Mouse (Mus musculus): ENCODE data around the gene Zfand3. TPM values are rescaled to one million over a fixed set of nuclear protein-coding genes. Genes with fewer than 3 reads are reported as not detected.

Zfand3 gene
- polyA plus RNA-seq, 1 experiment from 2014 or later = 46.2 TPM

DNA sequence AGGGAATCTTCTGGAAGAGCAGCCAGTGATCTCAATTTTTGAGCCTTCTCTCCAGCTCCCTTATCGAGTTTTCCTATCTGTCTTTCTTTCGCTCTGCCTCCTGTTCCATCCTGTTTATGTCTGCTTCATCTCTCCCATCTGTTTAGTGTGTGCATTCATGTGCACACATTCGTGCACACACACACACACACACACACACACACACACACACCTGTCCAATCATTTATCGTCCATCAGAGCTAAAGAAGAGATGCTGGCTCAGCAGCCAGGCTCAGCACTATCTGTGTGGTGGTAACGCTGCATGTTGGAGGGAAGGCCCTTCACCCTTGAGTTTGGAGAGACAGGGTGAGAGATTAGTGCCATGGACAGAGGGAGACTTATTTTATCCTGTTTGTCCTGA is 21.3 kb upstream of the Zfand3 start:
- ATAC-seq (ENCODE audit: insufficient number of reproducible peaks, insufficient read depth, low FRiP score, low TSS enrichment, low read depth) = no peak
- Histone ChIP-seq H3K27me3 (no peaks in the 10 kb centered on the region; the same call in 1 of the 2 replicates), H3K4me1 (peaks cover 23% of the 10 kb centered on the region), H3K27ac (no peak overlapping the region), H3K4me2 (no peak overlapping the region), H3K36me3 (no peaks in the 10 kb centered on the region), H3K4me3 (no peak overlapping the region), H3K9me3 (no peaks in the 10 kb centered on the region), H3K9ac (no peak overlapping the region)
- WGBS = 80% methylated on average over 5 of the region's 5 CpGs

GRCm38 (mm10) chr17:29984931-29985330 is 19.6 kb upstream of the Zfand3 start:
- no peak for ATAC-seq (ENCODE audit: insufficient number of reproducible peaks, insufficient read depth, low FRiP score, low TSS enrichment, low read depth)
- Histone ChIP-seq H3K4me1 (peaks cover 13% of the 10 kb centered on the region), H3K27me3 (no peaks in the 10 kb centered on the region; the same call in 1 of the 2 replicates), H3K36me3 (no peaks in the 10 kb centered on the region), H3K9me3 (no peaks in the 10 kb centered on the region), H3K27ac (no peak overlapping the region), H3K4me3 (no peak overlapping the region), H3K4me2 (no peak overlapping the region), H3K9ac (no peak overlapping the region)
- 79% methylated on average over 7 of the region's 7 CpGs for WGBS

- H3K9me3 ChIP-seq = no peaks in the 10 kb centered on the region
- 22% methylated on average over 3 of the region's 3 CpGs for WGBS
- H3K4me2 ChIP-seq = no peak overlapping the region
- no peak overlapping the region for H3K4me3 ChIP-seq
- no peak overlapping the region for H3K9ac ChIP-seq
- peaks cover 7% of the 10 kb centered on the region for H3K4me1 ChIP-seq
- H3K27me3 ChIP-seq = no peaks in the 10 kb centered on the region; the same call in 1 of the 2 replicates
- no peak overlapping the region for H3K27ac ChIP-seq
- no peaks in the 10 kb centered on the region for H3K36me3 ChIP-seq
- no peak for ATAC-seq (ENCODE audit: insufficient number of reproducible peaks, insufficient read depth, low FRiP score, low TSS enrichment, low read depth)
These were observed 19.0 kb upstream of the Zfand3 start for GRCm38 (mm10) chr17:29985534-29985933.

- peaks cover 7% of the 10 kb centered on the region for H3K4me1 ChIP-seq
- no peak overlapping the region for H3K9ac ChIP-seq
- no peak overlapping the region for H3K4me2 ChIP-seq
- 63% methylated on average over 5 of the region's 5 CpGs for WGBS
- H3K27me3 ChIP-seq = no peaks in the 10 kb centered on the region; the same call in 1 of the 2 replicates
- H3K4me3 ChIP-seq = no peak overlapping the region
- no peaks in the 10 kb centered on the region for H3K9me3 ChIP-seq
- no peak for ATAC-seq (ENCODE audit: insufficient number of reproducible peaks, insufficient read depth, low FRiP score, low TSS enrichment, low read depth)
- H3K27ac ChIP-seq = no peak overlapping the region
- no peaks in the 10 kb centered on the region for H3K36me3 ChIP-seq
These were observed 16.4 kb upstream of the Zfand3 start for GRCm38 (mm10) chr17:29988141-29988540.

DNA sequence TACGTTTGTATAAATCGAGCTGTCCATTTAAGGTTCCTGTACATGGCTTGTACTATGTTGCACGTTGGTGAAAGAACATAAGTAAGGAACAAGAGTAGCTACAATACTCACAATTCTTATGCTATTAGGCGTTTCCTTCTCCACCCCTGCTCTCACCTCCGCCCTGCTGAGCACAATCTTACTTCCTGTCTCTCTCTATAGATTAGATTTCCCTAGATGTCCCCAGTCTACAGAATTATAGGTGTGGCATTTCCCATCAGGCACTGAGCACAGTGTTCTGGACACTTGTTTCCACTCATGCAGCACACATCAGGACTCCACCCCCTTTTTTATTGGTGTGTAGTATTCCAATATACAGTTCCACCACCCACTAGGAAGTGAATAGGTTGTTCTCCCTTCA is 14.9 kb upstream of the Zfand3 start:
- H3K27ac ChIP-seq = no peak overlapping the region
- no peak overlapping the region for H3K4me3 ChIP-seq
- H3K27me3 ChIP-seq = no peaks in the 10 kb centered on the region
- no peak overlapping the region for H3K9ac ChIP-seq
- no peak overlapping the region for H3K4me2 ChIP-seq
- H3K4me1 ChIP-seq = peaks cover 7% of the 10 kb centered on the region
- H3K36me3 ChIP-seq = no peaks in the 10 kb centered on the region
- ATAC-seq (ENCODE audit: insufficient number of reproducible peaks, insufficient read depth, low FRiP score, low TSS enrichment, low read depth) = no peak
- no peaks in the 10 kb centered on the region for H3K9me3 ChIP-seq
- 85% methylated on average over 5 of the region's 5 CpGs for WGBS

- Histone ChIP-seq H3K4me1 (peaks cover 3% of the 10 kb centered on the region; the same call in 1 of the 2 replicates), H3K4me2 (no peak overlapping the region), H3K9ac (no peak overlapping the region), H3K9me3 (no peaks in the 10 kb centered on the region), H3K36me3 (no peaks in the 10 kb centered on the region), H3K27me3 (no peaks in the 10 kb centered on the region), H3K4me3 (no peak overlapping the region), H3K27ac (no peak overlapping the region)
- WGBS = 91% methylated on average over 3 of the region's 3 CpGs
- ATAC-seq (ENCODE audit: insufficient number of reproducible peaks, insufficient read depth, low FRiP score, low TSS enrichment, low read depth) = no peak
These were observed 14.4 kb upstream of the Zfand3 start for GRCm38 (mm10) chr17:29990136-29990535.

DNA sequence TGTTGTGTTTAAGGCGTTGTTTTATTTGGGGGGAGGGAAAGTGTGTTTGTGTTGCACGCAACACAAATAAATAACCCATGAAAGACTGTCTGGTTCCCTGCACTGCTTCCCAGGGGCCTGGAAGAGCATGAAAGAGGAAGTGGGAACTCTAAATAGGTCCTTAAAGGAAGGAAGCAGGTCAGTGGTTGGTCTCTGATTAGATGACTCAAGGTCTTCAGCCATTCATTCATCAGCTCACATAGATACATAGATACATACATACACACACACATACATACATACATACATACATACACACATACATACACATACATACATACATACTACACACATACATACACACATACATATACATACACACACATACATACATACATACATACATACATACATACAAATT is 13.7 kb upstream of the Zfand3 start:
- H3K9me3 ChIP-seq = no peaks in the 10 kb centered on the region
- no peaks in the 10 kb centered on the region for H3K27me3 ChIP-seq
- no peak for ATAC-seq (ENCODE audit: insufficient number of reproducible peaks, insufficient read depth, low FRiP score, low TSS enrichment, low read depth)
- 89% methylated on average over 2 of the region's 2 CpGs for WGBS
- no peak overlapping the region for H3K9ac ChIP-seq
- H3K27ac ChIP-seq = no peak overlapping the region
- no peaks in the 10 kb centered on the region for H3K4me1 ChIP-seq
- H3K4me2 ChIP-seq = no peak overlapping the region
- no peak overlapping the region for H3K4me3 ChIP-seq
- H3K36me3 ChIP-seq = no peaks in the 10 kb centered on the region

DNA sequence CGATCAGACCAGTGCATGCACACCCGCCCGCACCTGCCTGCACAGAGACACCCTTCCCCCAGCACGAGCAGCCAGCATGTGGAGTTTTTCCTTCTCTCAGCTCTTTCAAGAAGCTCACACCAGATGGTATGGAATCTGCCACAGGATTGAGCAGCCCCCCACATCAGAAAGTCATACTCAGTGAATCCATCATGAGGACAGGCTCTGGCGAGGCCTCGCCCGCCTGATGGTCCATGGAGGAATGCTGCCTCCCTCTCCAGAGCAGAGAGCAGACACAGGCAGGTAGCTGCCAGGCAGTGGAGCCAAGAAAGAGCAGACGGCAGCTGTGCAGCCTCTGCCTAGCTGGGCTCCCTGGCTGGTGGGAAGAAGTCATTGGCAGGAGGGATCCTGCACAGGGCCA is 11.0 kb upstream of the Zfand3 start:
- WGBS = 66% methylated on average over 8 of the region's 8 CpGs
- no peak for ATAC-seq (ENCODE audit: insufficient number of reproducible peaks, insufficient read depth, low FRiP score, low TSS enrichment, low read depth)
- no peak overlapping the region for H3K4me3 ChIP-seq

DNA sequence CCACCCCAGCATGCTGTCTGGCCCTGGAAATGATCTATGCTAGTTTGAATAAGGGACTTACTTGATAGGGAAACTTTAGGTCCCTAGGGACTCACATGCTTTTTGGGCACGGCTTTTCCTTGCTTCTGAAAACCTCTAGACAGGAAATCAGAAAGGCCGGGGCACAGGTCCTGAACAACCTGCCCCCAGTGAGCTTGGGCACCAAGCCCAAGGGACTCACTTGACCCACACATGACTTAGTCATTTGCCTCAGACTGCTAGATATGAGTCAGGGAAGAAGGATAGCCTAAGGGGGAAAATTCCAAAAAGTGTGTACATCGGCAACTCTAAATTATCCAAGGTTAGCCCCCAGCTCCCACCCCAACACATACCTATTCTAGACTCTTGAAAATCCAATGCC is 10.5 kb upstream of the Zfand3 start:
- Histone ChIP-seq H3K27ac (no peak overlapping the region), H3K36me3 (no peaks in the 10 kb centered on the region), H3K4me3 (no peak overlapping the region), H3K27me3 (no peaks in the 10 kb centered on the region), H3K4me2 (no peak overlapping the region), H3K9ac (no peak overlapping the region), H3K4me1 (no peaks in the 10 kb centered on the region), H3K9me3 (no peaks in the 10 kb centered on the region)
- no peak for ATAC-seq (ENCODE audit: insufficient number of reproducible peaks, insufficient read depth, low FRiP score, low TSS enrichment, low read depth)
- 62% methylated on average over 3 of the region's 3 CpGs for WGBS

More for the DNA sequence above, 11.0 kb upstream of the Zfand3 start:
- Histone ChIP-seq H3K27me3 (no peaks in the 10 kb centered on the region), H3K36me3 (no peaks in the 10 kb centered on the region), H3K9me3 (no peaks in the 10 kb centered on the region), H3K9ac (peak overlapping the region; percentile 36; the same call in 1 of the 2 replicates), H3K4me1 (no peaks in the 10 kb centered on the region), H3K27ac (no peak overlapping the region), H3K4me2 (no peak overlapping the region)

DNA sequence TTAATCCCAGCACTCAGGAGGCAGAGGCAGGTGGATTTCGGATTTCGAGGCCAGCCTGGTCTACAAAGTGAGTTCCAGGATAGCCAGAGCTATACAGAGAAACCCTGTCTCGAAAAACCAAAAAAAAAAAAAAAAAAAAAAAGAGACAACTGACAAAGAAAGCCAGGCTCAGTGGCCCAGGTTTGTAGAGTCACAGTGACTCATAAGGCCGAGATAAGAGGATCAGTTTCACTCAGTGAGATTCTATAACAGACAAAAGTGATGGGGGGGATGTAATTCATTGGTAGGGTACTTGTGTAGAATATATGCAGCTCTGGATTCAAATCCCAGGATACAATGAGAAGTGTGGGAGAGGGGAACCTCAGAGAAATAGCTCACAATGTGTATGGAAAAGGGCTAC is 10.1 kb upstream of the Zfand3 start:
- Histone ChIP-seq H3K9me3 (no peaks in the 10 kb centered on the region), H3K36me3 (no peaks in the 10 kb centered on the region), H3K4me3 (no peak overlapping the region), H3K4me2 (no peak overlapping the region), H3K27me3 (no peaks in the 10 kb centered on the region), H3K27ac (no peak overlapping the region), H3K4me1 (no peaks in the 10 kb centered on the region), H3K9ac (no peak overlapping the region)
- ATAC-seq (ENCODE audit: insufficient number of reproducible peaks, insufficient read depth, low FRiP score, low TSS enrichment, low read depth) = no peak
- 82% methylated on average over 4 of the region's 4 CpGs for WGBS

- WGBS = 88% methylated on average over 5 of the region's 5 CpGs
- H3K36me3 ChIP-seq = no peaks in the 10 kb centered on the region
These were observed 8.5 kb upstream of the Zfand3 start for GRCm38 (mm10) chr17:29995986-29996385.

GRCm38 (mm10) chr17:29997726-29998125 is 6.8 kb upstream of the Zfand3 start:
- Histone ChIP-seq H3K4me1 (no peaks in the 10 kb centered on the region), H3K27me3 (no peaks in the 10 kb centered on the region), H3K27ac (no peak overlapping the region), H3K9me3 (no peaks in the 10 kb centered on the region), H3K9ac (no peak overlapping the region), H3K4me2 (no peak overlapping the region), H3K36me3 (no peaks in the 10 kb centered on the region), H3K4me3 (no peak overlapping the region)
- no peak for ATAC-seq (ENCODE audit: insufficient number of reproducible peaks, insufficient read depth, low FRiP score, low TSS enrichment, low read depth)
- 76% methylated on average over 7 of the region's 7 CpGs for WGBS

More at GRCm38 (mm10) chr17:29995986-29996385, 8.5 kb upstream of the Zfand3 start:
- H3K9ac ChIP-seq = no peak overlapping the region
- no peaks in the 10 kb centered on the region for H3K4me1 ChIP-seq
- H3K27ac ChIP-seq = no peak overlapping the region
- no peak for ATAC-seq (ENCODE audit: insufficient number of reproducible peaks, insufficient read depth, low FRiP score, low TSS enrichment, low read depth)
- no peak overlapping the region for H3K4me3 ChIP-seq
- H3K27me3 ChIP-seq = no peaks in the 10 kb centered on the region
- no peak overlapping the region for H3K4me2 ChIP-seq
- H3K9me3 ChIP-seq = no peaks in the 10 kb centered on the region
